Mouse (Mus musculus): ENCODE results near the gene Bnip3.

The Bnip3 gene

GRCm38 (mm10) chr7:138843421-138843820, 65.9 kb downstream of the Bnip3 start:
- no peak for DNase-seq

DNA sequence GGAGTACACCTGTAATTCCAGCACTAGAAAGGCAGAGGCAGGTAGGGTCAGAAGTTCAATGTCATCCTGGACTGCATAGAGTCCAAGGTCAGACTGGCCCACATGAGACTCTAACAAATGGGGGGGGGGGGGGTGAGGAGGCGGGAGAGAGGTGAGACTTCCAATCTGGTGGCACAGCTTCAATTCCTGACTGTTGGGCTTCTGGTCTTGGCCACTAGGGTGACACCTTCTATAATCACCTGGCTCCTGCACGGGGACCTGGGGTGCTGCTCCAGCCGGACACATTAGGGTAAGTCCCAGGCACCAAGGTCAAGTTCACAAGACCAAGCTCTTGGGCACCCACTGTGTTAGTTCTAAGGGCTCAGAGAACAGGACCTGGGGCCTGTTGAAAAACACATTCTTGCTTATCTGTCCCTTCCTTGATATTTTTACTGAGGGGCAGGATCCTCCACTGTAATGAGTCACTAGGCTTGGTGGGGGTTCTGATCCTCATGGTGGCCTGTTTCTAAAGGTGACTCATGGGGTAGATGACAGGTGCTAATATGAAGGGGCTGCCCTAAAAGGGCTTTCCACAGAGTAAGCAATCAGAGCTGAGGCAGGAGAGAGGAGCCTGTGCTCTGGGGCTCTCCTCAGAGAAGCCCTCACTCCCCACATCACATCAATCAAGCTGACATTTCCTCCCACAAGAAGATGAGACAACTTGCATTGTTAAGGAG, 67.7 kb downstream of the Bnip3 start:
- no peak for DNase-seq
